Mouse (Mus musculus): ENCODE measurements around the gene 4933424G06Rik. TPM values are rescaled to one million over a fixed set of nuclear protein-coding genes. Genes with fewer than 3 reads are reported as not detected.

Gene 4933424G06Rik
- total and polyA plus RNA-seq, 3 experiments, result not detected

DNA sequence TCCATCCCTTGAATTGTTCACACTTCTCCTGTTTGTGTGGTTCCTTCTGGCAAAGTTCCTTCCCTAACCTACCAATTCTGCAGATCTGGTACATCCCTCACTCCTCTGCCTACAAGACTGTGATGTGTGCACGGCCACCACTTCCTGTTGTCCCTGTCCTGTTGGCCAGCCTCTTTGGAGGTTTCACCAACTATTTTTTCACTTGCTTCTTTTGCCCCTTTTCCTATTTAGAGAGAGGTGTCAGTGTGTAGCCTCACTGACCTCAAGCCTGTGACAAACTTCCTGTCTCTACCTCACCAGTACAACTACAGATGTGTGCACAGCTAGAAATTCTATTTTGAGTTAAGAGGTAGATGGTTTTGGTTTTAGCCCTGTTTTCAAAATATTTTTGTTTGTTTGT lies 97.1 kb downstream of the 4933424G06Rik start:
- Histone ChIP-seq H3K27ac (ENCODE audit: control insufficient read depth, low read depth, low read length) (no peak overlapping the region), H3K36me3 (ENCODE audit: control insufficient read depth in 1 of 2, insufficient read depth in 2 of 2, low read length in 2 of 2) (peaks cover 0 to 20% of the 10 kb centered on the region in 2 experiments; a peak in 2 of 4 replicates)
- TF ChIP-seq ZKSCAN1 (IDR thresholded peaks at IDR 0.05; ENCODE audit: low read depth, low read length), result no peak
- no peak for TF ChIP-seq ZMIZ1 (IDR thresholded peaks at IDR 0.05; ENCODE audit: low read depth, low read length)
- TF ChIP-seq CHD1 (IDR thresholded peaks at IDR 0.05; ENCODE audit: low read depth, low read length), result no peak
- TF ChIP-seq GATA1 (IDR thresholded peaks at IDR 0.05; ENCODE audit: low read depth, low read length), result no peak
- TF ChIP-seq MAX (IDR thresholded peaks at IDR 0.05; ENCODE audit: low read length), result no peak
- TF ChIP-seq ZNF384 (IDR thresholded peaks at IDR 0.05; ENCODE audit: low read depth, low read length), result no peak
- no peak for TF ChIP-seq HCFC1 (IDR thresholded peaks at IDR 0.05; ENCODE audit: low read depth, low read length)
- no peak for TF ChIP-seq SIN3A (IDR thresholded peaks at IDR 0.05; ENCODE audit: low read length)
- no peak for TF ChIP-seq USF1 (IDR thresholded peaks at IDR 0.05; ENCODE audit: low read depth, low read length)
- TF ChIP-seq BHLHE40 (IDR thresholded peaks at IDR 0.05; ENCODE audit: borderline replicate concordance, low read depth, low read length), result no peak
- TF ChIP-seq GABPA (IDR thresholded peaks at IDR 0.05; ENCODE audit: low read depth, low read length), result no peak
- no peak for TF ChIP-seq TCF12 (IDR thresholded peaks at IDR 0.05; ENCODE audit: low read depth, low read length)
- TF ChIP-seq JUND (IDR thresholded peaks at IDR 0.05; ENCODE audit: low read depth, low read length), result no peak
- no peak for TF ChIP-seq POLR2A (IDR thresholded peaks at IDR 0.05; ENCODE audit: control insufficient read depth in 1 of 2, insufficient read depth in 1 of 2, low read depth in 1 of 2, low read length in 2 of 2, poor library complexity in 1 of 2)
- no peak for TF ChIP-seq ETS1 (IDR thresholded peaks at IDR 0.05; ENCODE audit: low read depth, low read length)

More for the DNA sequence above, 97.1 kb downstream of the 4933424G06Rik start:
- Histone ChIP-seq H3K9ac (ENCODE audit: control insufficient read depth, low read depth, low read length, poor library complexity, severe bottlenecking) (no peak overlapping the region), H3K79me2 (ENCODE audit: control insufficient read depth, insufficient read depth, low read length, poor library complexity) (no peaks in the 10 kb centered on the region), H3K4me1 (ENCODE audit: control insufficient read depth in 1 of 2, insufficient read depth in 2 of 2, low read length in 2 of 2) (no peaks in the 10 kb centered on the region), H3K27me3 (ENCODE audit: control insufficient read depth in 1 of 2, insufficient read depth in 2 of 2, low read length in 2 of 2) (no peaks in the 10 kb centered on the region), H3K9me3 (replicated peaks; ENCODE audit: insufficient read depth, low read length) (no peaks in the 10 kb centered on the region), H3K4me3 (ENCODE audit: control insufficient read depth in 1 of 2, insufficient read depth in 1 of 2, low read depth in 2 of 2, low read length in 2 of 2) (no peak overlapping the region)
- no peak for DNase-seq (ENCODE audit: low read depth, low spot score)

Other genes starting within 250 kb of the 4933424G06Rik start
- 7.8 and 8.1 TPM in 2 replicates for gene Cnnm4, start 238.5 kb upstream of the 4933424G06Rik start, total RNA-seq (2012; rRNA removed)
- 1 to 10 TPM in 1 of 2 experiments, not detected in 1; 8.5 TPM for gene Cnnm4, start 238.5 kb upstream of the 4933424G06Rik start, polyA plus RNA-seq (2012; ENCODE audit: insufficient read depth in 1 of 2, insufficient read length in 2 of 2, low read depth in 1 of 2, low replicate concordance in 2 of 2, missing spikeins in 1 of 2)
- 3.8 and 4.2 TPM in 2 replicates for gene Cnnm3, start 198.3 kb upstream of the 4933424G06Rik start, total RNA-seq (2012; rRNA removed)
- 1 to 10 TPM in 1 of 2 experiments, not detected in 1; 9.9 TPM for gene Cnnm3, start 198.3 kb upstream of the 4933424G06Rik start, polyA plus RNA-seq (2012; ENCODE audit: insufficient read depth in 1 of 2, insufficient read length in 2 of 2, low read depth in 1 of 2, low replicate concordance in 2 of 2, missing spikeins in 1 of 2)
- 2.0 and 2.9 TPM in 2 replicates for gene Ankrd23, start 173.3 kb upstream of the 4933424G06Rik start, total RNA-seq (2012; rRNA removed)
- gene Ankrd23, start 173.3 kb upstream of the 4933424G06Rik start, polyA plus RNA-seq (2012; ENCODE audit: insufficient read depth in 1 of 2, insufficient read length in 2 of 2, low read depth in 1 of 2, low replicate concordance in 2 of 2, missing spikeins in 1 of 2), result 1 to 10 TPM in 1 of 2 experiments, not detected in 1; 3.7 TPM
- not detected in 2 replicates for gene Gm42417, start 170.7 kb upstream of the 4933424G06Rik start, total RNA-seq (2012; rRNA removed)
- under 1 TPM in 1 of 2 experiments, not detected in 1; 0.74 TPM for gene Gm42417, start 170.7 kb upstream of the 4933424G06Rik start, polyA plus RNA-seq (2012; ENCODE audit: insufficient read depth in 1 of 2, insufficient read length in 2 of 2, low read depth in 1 of 2, low replicate concordance in 2 of 2, missing spikeins in 1 of 2)
- 8.8 and 9.7 TPM in 2 replicates for gene Ankrd39, start 162.7 kb upstream of the 4933424G06Rik start, total RNA-seq (2012; rRNA removed)
- 10 to 100 TPM in 1 of 2 experiments, not detected in 1; 14.4 TPM for gene Ankrd39, start 162.7 kb upstream of the 4933424G06Rik start, polyA plus RNA-seq (2012; ENCODE audit: insufficient read depth in 1 of 2, insufficient read length in 2 of 2, low read depth in 1 of 2, low replicate concordance in 2 of 2, missing spikeins in 1 of 2)
- 0.19 and 0.33 TPM in 2 replicates for gene Sema4c, start 151.8 kb upstream of the 4933424G06Rik start, total RNA-seq (2012; rRNA removed)
- 1 to 10 TPM in 1 of 2 experiments, not detected in 1; 1.4 TPM for gene Sema4c, start 151.8 kb upstream of the 4933424G06Rik start, polyA plus RNA-seq (2012; ENCODE audit: insufficient read depth in 1 of 2, insufficient read length in 2 of 2, low read depth in 1 of 2, low replicate concordance in 2 of 2, missing spikeins in 1 of 2)
- 0.19 and 0.33 TPM in 2 replicates for gene Fam178b, start 27.0 kb upstream of the 4933424G06Rik start, total RNA-seq (2012; rRNA removed)
- gene Fam178b, start 27.0 kb upstream of the 4933424G06Rik start, polyA plus RNA-seq (2012; ENCODE audit: insufficient read depth in 1 of 2, insufficient read length in 2 of 2, low read depth in 1 of 2, low replicate concordance in 2 of 2, missing spikeins in 1 of 2), result under 1 TPM in 1 of 2 experiments, not detected in 1; 0.29 TPM
- 498 and 541 TPM in 2 replicates for gene Cox5b, start 18.7 kb upstream of the 4933424G06Rik start, total RNA-seq (2012; rRNA removed)
- gene Cox5b, start 18.7 kb upstream of the 4933424G06Rik start, polyA plus RNA-seq (2012; ENCODE audit: insufficient read depth in 1 of 2, insufficient read length in 2 of 2, low read depth in 1 of 2, low replicate concordance in 2 of 2, missing spikeins in 1 of 2), result 1,000 to 10,000 TPM in 1 of 2 experiments, not detected in 1; 1,152 TPM
- gene Actr1b, start 4.3 kb downstream of the 4933424G06Rik start, total RNA-seq (2012; rRNA removed), result 71.0 and 86.1 TPM in 2 replicates
- 100 to 1,000 TPM in 1 of 2 experiments, not detected in 1; 106 TPM for gene Actr1b, start 4.3 kb downstream of the 4933424G06Rik start, polyA plus RNA-seq (2012; ENCODE audit: insufficient read depth in 1 of 2, insufficient read length in 2 of 2, low read depth in 1 of 2, low replicate concordance in 2 of 2, missing spikeins in 1 of 2)
- not detected in 2 replicates for gene Zap70, start 51.6 kb downstream of the 4933424G06Rik start, total RNA-seq (2012; rRNA removed)
- gene Zap70, start 51.6 kb downstream of the 4933424G06Rik start, polyA plus RNA-seq (2012; ENCODE audit: insufficient read depth in 1 of 2, insufficient read length in 2 of 2, low read depth in 1 of 2, low replicate concordance in 2 of 2, missing spikeins in 1 of 2), result not detected
- gene Tmem131, start 233.5 kb downstream of the 4933424G06Rik start, total RNA-seq (2012; rRNA removed), result 11.4 and 12.7 TPM in 2 replicates
- gene Tmem131, start 233.5 kb downstream of the 4933424G06Rik start, polyA plus RNA-seq (2012; ENCODE audit: insufficient read depth in 1 of 2, insufficient read length in 2 of 2, low read depth in 1 of 2, low replicate concordance in 2 of 2, missing spikeins in 1 of 2), result 100 to 1,000 TPM in 1 of 2 experiments, 10 to 100 TPM in 1; 48.8 to 196 TPM